Mouse (Mus musculus) kidney, embryonic 16.5 days (tissue): ENCODE data around the gene Samd10. TPM values are rescaled to one million over a fixed set of nuclear protein-coding genes. Genes with fewer than 3 reads are reported as not detected.

Experiments used
- ATAC-seq: fragments of 200-750 bp; cut with Nextera tagmentation; 2 replicates; pipeline ENCODE4 v1.8.0; 2017; ENCODE audit warnings: moderate TSS enrichment; ENCODE audit not compliant: low FRiP score, low TSS enrichment
- H3K27ac ChIP-seq: fragments of 300-500 bp; sonication (generic); 2 replicates; pipeline ENCODE4 v1.5.1; 2014; ENCODE audit warnings: low read length
- H3K27me3 ChIP-seq: fragments of 300-500 bp; sonication (generic); 2 replicates; pipeline ENCODE4 v1.6.1; 2014; ENCODE audit warnings: low read length, control low read depth, mixed read lengths; ENCODE audit not compliant: insufficient read depth
- H3K36me3 ChIP-seq: fragments of 300-500 bp; sonication (generic); 2 replicates; pipeline ENCODE4 v1.6.1; 2014; ENCODE audit warnings: low read length, control low read depth, mixed read lengths; ENCODE audit not compliant: insufficient read depth
- H3K4me1 ChIP-seq: fragments of 300-500 bp; sonication (generic); 2 replicates; pipeline ENCODE4 v1.6.1; 2014; ENCODE audit warnings: low read length, control low read depth, mixed read lengths; ENCODE audit not compliant: insufficient read depth
- H3K4me2 ChIP-seq: fragments of 300-500 bp; sonication (generic); replicated peaks from 2 replicates; pipeline ENCODE4 v1.6.1; 2014; ENCODE audit warnings: low read depth, low read length
- H3K4me3 ChIP-seq: fragments of 300-500 bp; sonication (generic); 2 replicates; pipeline ENCODE4 v1.5.1; 2014; ENCODE audit warnings: mild to moderate bottlenecking, low read length
- H3K9ac ChIP-seq: fragments of 300-500 bp; sonication (generic); replicated peaks from 2 replicates; pipeline ENCODE4 v1.6.1; 2014; ENCODE audit warnings: low read length
- H3K9me3 ChIP-seq: fragments of 300-500 bp; sonication (generic); 2 replicates; pipeline ENCODE4 v1.6.1; 2016; ENCODE audit warnings: low read length, control low read depth
- WGBS: fragments of 180-500 bp; shearing (Covaris S2); extraction: QIAGEN DNeasy Blood & Tissue Kit; methylation state at CpG from one replicate; pipeline ENCODE4 v1.1.7; 2014; 5-methylcytosine and 5-hydroxymethylcytosine counted together
- polyA plus RNA-seq: library from polyadenylated mRNA; unstranded; fragments of >200 nt; fragmentation: Nextera tagmentation; extraction: Ambion mirVana; gene quantifications from 2 replicates; pipeline ENCODE4 v1.2.1, GENCODE M21; 2015

Samd10 gene
- polyA plus RNA-seq, 1 experiment from 2014 or later = 29.5 TPM

- ATAC-seq = peak; percentile 21; the same call in 1 of the 2 replicates
- no peak overlapping the region; the same call in 1 of the 2 replicates for H3K4me2 ChIP-seq
- no peaks in the 10 kb centered on the region for H3K27me3 ChIP-seq
- peaks cover 35% of the 10 kb centered on the region for H3K4me1 ChIP-seq
- peak overlapping the region; percentile 69 for H3K27ac ChIP-seq
- no peak overlapping the region for H3K4me3 ChIP-seq
- H3K36me3 ChIP-seq = peaks cover under 1% of the 10 kb centered on the region; the same call in 1 of the 2 replicates
- 32% methylated on average over 5 of the region's 5 CpGs for WGBS
- no peak overlapping the region for H3K9ac ChIP-seq
- H3K9me3 ChIP-seq = no peaks in the 10 kb centered on the region
Observed at GRCm38 (mm10) chr2:181578790-181579618, 20.0 kb downstream of the Samd10 start.

- H3K36me3 ChIP-seq = peaks cover 6% of the 10 kb centered on the region
- no peaks in the 10 kb centered on the region for H3K27me3 ChIP-seq
- ATAC-seq = no peak
- no peaks in the 10 kb centered on the region for H3K9me3 ChIP-seq
- H3K4me2 ChIP-seq = no peak overlapping the region
- H3K4me1 ChIP-seq = peaks cover 35% of the 10 kb centered on the region
- 0 out of 2 replicates have a peak overlapping the region, but pooled peaks have one; percentile 11 for H3K9ac ChIP-seq
- H3K4me3 ChIP-seq = no peak overlapping the region
- H3K27ac ChIP-seq = no peak overlapping the region
- WGBS = 74% methylated on average over 7 of the region's 7 CpGs
Observed at GRCm38 (mm10) chr2:181577981-181578581, 20.9 kb downstream of the Samd10 start.

GRCm38 (mm10) chr2:181577126-181577525 lies 21.9 kb downstream of the Samd10 start:
- Histone ChIP-seq H3K27ac (no peak overlapping the region), H3K9ac (no peak overlapping the region), H3K27me3 (no peaks in the 10 kb centered on the region), H3K36me3 (peaks cover 13% of the 10 kb centered on the region), H3K4me2 (no peak overlapping the region), H3K4me3 (no peak overlapping the region), H3K4me1 (peaks cover 33% of the 10 kb centered on the region), H3K9me3 (no peaks in the 10 kb centered on the region)
- WGBS = 54% methylated on average over 2 of the region's 2 CpGs
- ATAC-seq = no peak

GRCm38 (mm10) chr2:181576613-181577012 lies 22.4 kb downstream of the Samd10 start:
- WGBS = 84% methylated on average over 2 of the region's 2 CpGs
- Histone ChIP-seq H3K36me3 (peaks cover 13% of the 10 kb centered on the region), H3K4me2 (no peak overlapping the region), H3K4me1 (peaks cover 30% of the 10 kb centered on the region), H3K9ac (no peak overlapping the region), H3K27me3 (no peaks in the 10 kb centered on the region), H3K27ac (no peak overlapping the region), H3K9me3 (no peaks in the 10 kb centered on the region), H3K4me3 (no peak overlapping the region)
- ATAC-seq = no peak

GRCm38 (mm10) chr2:181574921-181575545 lies 24.0 kb downstream of the Samd10 start:
- Histone ChIP-seq H3K4me2 (no peak overlapping the region), H3K9me3 (no peaks in the 10 kb centered on the region), H3K4me3 (no peak overlapping the region), H3K9ac (no peak overlapping the region), H3K27me3 (no peaks in the 10 kb centered on the region), H3K36me3 (peaks cover 13% of the 10 kb centered on the region), H3K4me1 (peaks cover 22% of the 10 kb centered on the region), H3K27ac (no peak overlapping the region)
- no peak for ATAC-seq
- WGBS = 91% methylated on average over 7 of the region's 7 CpGs

GRCm38 (mm10) chr2:181573961-181574360 lies 25.1 kb downstream of the Samd10 start:
- ATAC-seq = no peak
- 94% methylated on average over 9 of the region's 9 CpGs for WGBS

GRCm38 (mm10) chr2:181572921-181573920 lies 25.8 kb downstream of the Samd10 start:
- Histone ChIP-seq H3K4me1 (peaks cover 8% of the 10 kb centered on the region), H3K27ac (no peak overlapping the region), H3K4me3 (no peak overlapping the region), H3K27me3 (no peaks in the 10 kb centered on the region), H3K4me2 (no peak overlapping the region), H3K9ac (no peak overlapping the region), H3K9me3 (no peaks in the 10 kb centered on the region), H3K36me3 (peaks cover 13% of the 10 kb centered on the region)
- ATAC-seq = no peak
- WGBS = 94% methylated on average over 15 of the region's 15 CpGs

More at GRCm38 (mm10) chr2:181573961-181574360, 25.1 kb downstream of the Samd10 start:
- peaks cover 11% of the 10 kb centered on the region for H3K4me1 ChIP-seq
- no peak overlapping the region for H3K4me3 ChIP-seq
- H3K9ac ChIP-seq = no peak overlapping the region
- H3K9me3 ChIP-seq = no peaks in the 10 kb centered on the region
- H3K27me3 ChIP-seq = no peaks in the 10 kb centered on the region
- H3K36me3 ChIP-seq = peaks cover 13% of the 10 kb centered on the region
- H3K27ac ChIP-seq = no peak overlapping the region
- no peak overlapping the region for H3K4me2 ChIP-seq

GRCm38 (mm10) chr2:181571941-181572670 lies 26.9 kb downstream of the Samd10 start:
- 90% methylated on average over 11 of the region's 11 CpGs for WGBS
- H3K36me3 ChIP-seq = peaks cover 13% of the 10 kb centered on the region

More at GRCm38 (mm10) chr2:181571941-181572670, 26.9 kb downstream of the Samd10 start:
- H3K4me2 ChIP-seq = no peak overlapping the region
- no peak overlapping the region for H3K9ac ChIP-seq
- no peak overlapping the region for H3K27ac ChIP-seq
- H3K9me3 ChIP-seq = no peaks in the 10 kb centered on the region
- no peak for ATAC-seq
- no peak overlapping the region for H3K4me3 ChIP-seq
- no peaks in the 10 kb centered on the region for H3K27me3 ChIP-seq
- 0 out of 2 replicates have a peak, but pooled peaks cover under 1% of the 10 kb centered on the region for H3K4me1 ChIP-seq
